Mouse (Mus musculus): ENCODE results near the gene Pipox. TPM values are rescaled to one million over a fixed set of nuclear protein-coding genes. Genes with fewer than 3 reads are reported as not detected.

Gene Pipox
- polyA plus RNA-seq, 1 experiment, result 0.94 TPM

- Histone ChIP-seq H3K36me3 (ENCODE audit: control insufficient read depth, insufficient read depth, low read length) (no peaks in the 10 kb centered on the region), H3K4me1 (ENCODE audit: control insufficient read depth, insufficient read depth, low read length) (no peaks in the 10 kb centered on the region), H3K27me3 (ENCODE audit: control insufficient read depth, insufficient read depth, low read length) (no peaks in the 10 kb centered on the region), H3K4me3 (ENCODE audit: control insufficient read depth, low read depth, low read length) (no peak overlapping the region), H3K27ac (ENCODE audit: control insufficient read depth, insufficient read depth, low read depth, low read length) (no peak overlapping the region)
- TF ChIP-seq CTCF (IDR thresholded peaks at IDR 0.05; ENCODE audit: control insufficient read depth, insufficient read depth, insufficient replicate concordance, low read depth, low read length) (no peak), POLR2A (IDR thresholded peaks at IDR 0.05; ENCODE audit: control insufficient read depth, low read depth, low read length) (no peak)
Measured at GRCm38 (mm10) chr11:77836290-77836689, 57.6 kb downstream of the Pipox start.

GRCm38 (mm10) chr11:77835109-77835508 lies 58.8 kb downstream of the Pipox start:
- Histone ChIP-seq H3K36me3 (ENCODE audit: control insufficient read depth, insufficient read depth, low read length) (no peaks in the 10 kb centered on the region), H3K4me1 (ENCODE audit: control insufficient read depth, insufficient read depth, low read length) (no peaks in the 10 kb centered on the region), H3K27me3 (ENCODE audit: control insufficient read depth, insufficient read depth, low read length) (no peaks in the 10 kb centered on the region), H3K4me3 (ENCODE audit: control insufficient read depth, low read depth, low read length) (no peak overlapping the region), H3K27ac (ENCODE audit: control insufficient read depth, insufficient read depth, low read depth, low read length) (no peak overlapping the region)
- TF ChIP-seq CTCF (IDR thresholded peaks at IDR 0.05; ENCODE audit: control insufficient read depth, insufficient read depth, insufficient replicate concordance, low read depth, low read length), result no peak
- TF ChIP-seq POLR2A (IDR thresholded peaks at IDR 0.05; ENCODE audit: control insufficient read depth, low read depth, low read length), result no peak

- no peaks in the 10 kb centered on the region for H3K36me3 ChIP-seq (ENCODE audit: control insufficient read depth, insufficient read depth, low read length)
- TF ChIP-seq CTCF (IDR thresholded peaks at IDR 0.05; ENCODE audit: control insufficient read depth, insufficient read depth, insufficient replicate concordance, low read depth, low read length) (no peak), POLR2A (IDR thresholded peaks at IDR 0.05; ENCODE audit: control insufficient read depth, low read depth, low read length) (no peak)
- no peak overlapping the region for H3K4me3 ChIP-seq (ENCODE audit: control insufficient read depth, low read depth, low read length)
- H3K27me3 ChIP-seq (ENCODE audit: control insufficient read depth, insufficient read depth, low read length), result no peaks in the 10 kb centered on the region
- H3K4me1 ChIP-seq (ENCODE audit: control insufficient read depth, insufficient read depth, low read length), result no peaks in the 10 kb centered on the region
- H3K27ac ChIP-seq (ENCODE audit: control insufficient read depth, insufficient read depth, low read depth, low read length), result no peak overlapping the region
Measured at GRCm38 (mm10) chr11:77832541-77832940, 61.4 kb downstream of the Pipox start.

- no peaks in the 10 kb centered on the region for H3K27me3 ChIP-seq (ENCODE audit: control insufficient read depth, insufficient read depth, low read length)
- no peak overlapping the region for H3K4me3 ChIP-seq (ENCODE audit: control insufficient read depth, low read depth, low read length)
- no peaks in the 10 kb centered on the region for H3K4me1 ChIP-seq (ENCODE audit: control insufficient read depth, insufficient read depth, low read length)
- H3K27ac ChIP-seq (ENCODE audit: control insufficient read depth, insufficient read depth, low read depth, low read length), result no peak overlapping the region
- no peaks in the 10 kb centered on the region for H3K36me3 ChIP-seq (ENCODE audit: control insufficient read depth, insufficient read depth, low read length)
- TF ChIP-seq POLR2A (IDR thresholded peaks at IDR 0.05; ENCODE audit: control insufficient read depth, low read depth, low read length) (no peak), CTCF (IDR thresholded peaks at IDR 0.05; ENCODE audit: control insufficient read depth, insufficient read depth, insufficient replicate concordance, low read depth, low read length) (no peak)
Measured at GRCm38 (mm10) chr11:77830875-77831274, 63.0 kb downstream of the Pipox start.

Other genes with a start within 250 kb of the Pipox start
- 12.1 and 14.4 TPM in 2 replicates for gene Nufip2, start 207.9 kb downstream of the Pipox start, polyA plus RNA-seq (2012; rRNA removed)
- not detected in 2 replicates for gene Cryba1, start 168.8 kb downstream of the Pipox start, polyA plus RNA-seq (2012; rRNA removed)
- gene Myo18a, start 130.8 kb downstream of the Pipox start, polyA plus RNA-seq (2012; rRNA removed), result 13.4 and 13.6 TPM in 2 replicates
- not detected in 2 replicates for gene Gm10277, start 106.3 kb downstream of the Pipox start, polyA plus RNA-seq (2012; rRNA removed)
- 7.0 and 8.3 TPM in 2 replicates for gene Sez6, start 36.7 kb upstream of the Pipox start, polyA plus RNA-seq (2012; rRNA removed)
- 24.6 and 26.7 TPM in 2 replicates for gene Phf12, start 88.7 kb upstream of the Pipox start, polyA plus RNA-seq (2012; rRNA removed)
- 4.9 and 5.1 TPM in 2 replicates for gene Dhrs13, start 138.2 kb upstream of the Pipox start, polyA plus RNA-seq (2012; rRNA removed)
- gene Flot2, start 143.8 kb upstream of the Pipox start, polyA plus RNA-seq (2012; rRNA removed), result 35.3 and 36.6 TPM in 2 replicates
- gene Eral1, start 186.3 kb upstream of the Pipox start, polyA plus RNA-seq (2012; rRNA removed), result 17.4 and 18.2 TPM in 2 replicates
- 11.5 and 11.7 TPM in 2 replicates for gene Fam222b, start 200.6 kb upstream of the Pipox start, polyA plus RNA-seq (2012; rRNA removed)